Mouse (Mus musculus) gastrocnemius, postnatal 4 days (tissue): ENCODE results near the gene Gpr1. TPM values are rescaled to one million over a fixed set of nuclear protein-coding genes. Genes with fewer than 3 reads are reported as not detected.
A peak's percentile ranks its signal among the peaks of the same experiment; 100 is the strongest.
"Not testable (repeated sequence)": the region's sequence is repeated elsewhere in the genome, so short reads cannot be mapped to it uniquely, and the experiment has no call there.

Experiments used
- DNase-seq, 2 experiments: peaks; one replicate each; pipeline ENCODE4 v3.0.0; 2021 to 2022; ENCODE audit warnings: low spot score in 2 of 2, mixed read lengths in 2 of 2
- microRNA-seq: library from miRNA; unstranded; fragments of <30 nt; microRNA quantifications from one replicate; pipeline ENCODE4 v1.2.0, GENCODE M21; 2021
- total RNA-seq, 2 experiments: library from RNA; stranded (reverse); gene quantifications; 2 replicates each; pipeline ENCODE4 v1.2.3; 2021

Gene Gpr1
- total RNA-seq, 2 experiments from 2014 or later, result 0.57 to 0.59 TPM

GRCm38 (mm10) chr1:63181019-63181418 lies 33.3 kb downstream of the Gpr1 start:
- DNase-seq, result peak; percentile 75 to 92

GRCm38 (mm10) chr1:63180575-63180974 lies 33.8 kb downstream of the Gpr1 start:
- not testable (repeated sequence) for DNase-seq

- DNase-seq, result no peak
Measured at GRCm38 (mm10) chr1:63180122-63180521, 34.2 kb downstream of the Gpr1 start.

GRCm38 (mm10) chr1:63178308-63178707 lies 36.0 kb downstream of the Gpr1 start:
- DNase-seq, result no peak

GRCm38 (mm10) chr1:63176604-63177421 lies 37.5 kb downstream of the Gpr1 start, which contains the start of the genes Eef1b2 and Ndufs1:
Gene Eef1b2 (plus strand): TSS chr1:63176825.
Gene Ndufs1 (minus strand): TSS chr1:63176833.
- DNase-seq, result peak; percentile 89 to 97

- DNase-seq, result no peak
Measured at GRCm38 (mm10) chr1:63176259-63176603, 38.1 kb downstream of the Gpr1 start.

GRCm38 (mm10) chr1:63175853-63176252 lies 38.5 kb downstream of the Gpr1 start:
- DNase-seq, result no peak

GRCm38 (mm10) chr1:63168638-63169037 lies 45.7 kb downstream of the Gpr1 start:
- no peak for DNase-seq

GRCm38 (mm10) chr1:63140231-63140630 lies 74.1 kb downstream of the Gpr1 start:
- DNase-seq, result no peak

- not testable (repeated sequence) for DNase-seq
Measured at GRCm38 (mm10) chr1:63138586-63138985, 75.8 kb downstream of the Gpr1 start.

- DNase-seq, result no peak
Measured at GRCm38 (mm10) chr1:63137971-63138370, 76.4 kb downstream of the Gpr1 start.

GRCm38 (mm10) chr1:63134530-63134929 lies 79.8 kb downstream of the Gpr1 start:
- DNase-seq, result no peak

Small RNAs within 50 kb of the gene (microRNA-seq; reads per million reads assigned to microRNA genes)
- gene Gm24557 (not detected), gene Gm27512 (not detected)

Other genes with a start within 250 kb of the Gpr1 start
- 10 to 100 TPM; 26.5 to 26.6 TPM for gene Ino80d, start 99.9 kb downstream of the Gpr1 start, total RNA-seq
- gene Eef1b2, start 37.7 kb downstream of the Gpr1 start, total RNA-seq, result 1,000 to 10,000 TPM in 1 of 2 experiments, 100 to 1,000 TPM in 1; 924 to 1,008 TPM
- 100 to 1,000 TPM; 227 to 231 TPM for gene Ndufs1, start 37.7 kb downstream of the Gpr1 start, total RNA-seq
- 100 to 1,000 TPM; 104 to 134 TPM for gene Zdbf2, start 58.7 kb upstream of the Gpr1 start, total RNA-seq
- 10 to 100 TPM; 25.9 to 28.7 TPM for gene Adam23, start 231.3 kb upstream of the Gpr1 start, total RNA-seq